Mouse (Mus musculus): ENCODE measurements around the gene H2-Oa.

GRCm38 (mm10) chr17:34131911-34132310 lies 39.8 kb downstream of the H2-Oa start:
- TF ChIP-seq CTCF (IDR thresholded peaks at IDR 0.05; ENCODE audit: borderline replicate concordance, insufficient read depth, low read length) = no peak
- peak; percentile 52 for TF ChIP-seq POLR2A (IDR thresholded peaks at IDR 0.05; ENCODE audit: low read depth, low read length)
